Mouse (Mus musculus) olfactory bulb, adult 2 months (tissue): ENCODE measurements around the gene Rgma.

Experiments
- CTCF ChIP-seq: fragments of 200-500 bp; IDR thresholded peaks from 2 replicates; pipeline ENCODE4 v1.5.1; 2012; ENCODE audit warnings: low read depth, mild to moderate bottlenecking, low read length, moderate library complexity; ENCODE audit not compliant: insufficient read depth
- POLR2A ChIP-seq: fragments of 200-500 bp; IDR thresholded peaks from 2 replicates; pipeline ENCODE4 v1.6.1; 2012; ENCODE audit warnings: mild to moderate bottlenecking, low read depth, low read length, moderate library complexity; ENCODE audit not compliant: insufficient read depth

DNA sequence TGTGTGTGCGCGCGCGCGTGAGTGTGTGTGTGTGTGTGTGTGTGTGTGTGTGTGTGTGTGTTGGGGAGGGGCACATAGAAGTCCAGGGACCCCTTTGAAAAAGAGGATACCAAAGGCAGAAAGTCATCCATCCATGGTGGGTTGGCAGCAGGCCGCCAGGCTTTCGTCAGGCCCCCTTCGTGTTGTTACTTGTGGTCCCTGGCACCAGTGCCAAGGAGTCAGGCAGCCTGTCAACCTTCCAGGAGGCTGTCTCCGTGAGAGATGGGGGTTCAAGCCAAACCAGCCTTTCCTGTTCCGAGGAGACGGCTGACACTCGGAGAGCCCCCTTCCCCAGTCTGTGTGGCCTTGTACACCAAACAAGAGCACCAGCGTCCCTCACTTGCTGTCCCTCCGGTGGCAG, 38.9 kb downstream of the Rgma start:
- TF ChIP-seq POLR2A (no peak), CTCF (no peak)
